Mouse (Mus musculus) brain, embryonic 14.5 days (tissue): ENCODE measurements around the gene Fam185a.

ENCODE experiments used
- CTCF ChIP-seq: fragments of 200-500 bp; IDR thresholded peaks from 2 replicates; pipeline ENCODE4 v1.5.1; 2012; ENCODE audit warnings: inconsistent platforms, mild to moderate bottlenecking, moderate library complexity, borderline replicate concordance; ENCODE audit not compliant: insufficient read depth, insufficient read length; ENCODE audit errors: extremely low read depth
- POLR2A ChIP-seq: fragments of 200-500 bp; IDR thresholded peaks from 2 replicates; pipeline ENCODE4 v1.6.1; 2012; ENCODE audit warnings: mild to moderate bottlenecking, inconsistent platforms, borderline replicate concordance; ENCODE audit not compliant: poor library complexity, insufficient read depth, insufficient read length, severe bottlenecking; ENCODE audit errors: extremely low read depth

GRCm38 (mm10) chr5:21424614-21425602, at the start of gene Fam185a, which contains the start of gene Ccdc146:
- TF ChIP-seq CTCF (no peak), POLR2A (no peak)
